Mouse (Mus musculus): ENCODE results near the gene Cdhr4.

The Cdhr4 gene

GRCm38 (mm10) chr9:107992197-107992596 lies at the start of gene Cdhr4:
Gene Cdhr4 (plus strand): TSS chr9:107992497.
- no peak for DNase-seq (ENCODE audit: low spot score)

GRCm38 (mm10) chr9:107947241-107948194 lies 44.8 kb upstream of the Cdhr4 start:
- no peak for DNase-seq (ENCODE audit: low spot score)

DNA sequence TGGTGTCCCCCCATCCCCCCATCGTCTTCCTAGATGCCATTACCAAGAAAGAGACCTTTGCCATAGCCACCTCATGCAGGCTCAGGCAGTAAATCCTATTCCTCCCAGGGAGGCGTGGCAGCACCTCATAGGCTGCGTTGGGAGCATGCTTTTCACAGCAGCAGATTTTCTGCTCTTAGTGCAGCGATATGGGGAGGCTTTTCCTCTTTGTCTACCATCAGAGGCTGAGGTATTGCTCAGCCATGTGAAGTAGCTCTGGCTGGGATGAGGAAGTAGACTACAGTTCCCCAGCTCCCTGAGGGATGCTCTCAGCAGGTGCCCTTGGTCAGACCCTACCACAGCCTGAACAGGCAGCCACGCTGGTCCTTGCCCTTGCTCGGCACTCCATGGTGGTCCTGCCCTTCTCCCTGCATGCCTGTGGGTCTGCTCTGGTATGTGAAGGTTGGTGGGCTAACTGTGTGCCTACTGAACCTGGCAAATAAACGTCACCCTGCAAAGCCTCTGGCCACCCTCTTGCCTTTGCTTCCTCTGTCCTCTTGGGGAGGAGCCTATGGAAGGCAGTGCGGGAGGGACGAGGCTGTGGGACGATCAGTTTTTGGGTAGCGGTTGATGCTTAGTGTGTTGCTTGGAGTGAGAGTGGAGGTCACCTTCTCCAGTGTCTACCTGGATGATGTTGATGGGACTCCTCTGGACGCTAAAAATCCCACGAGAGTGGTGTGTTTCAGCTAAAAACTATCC lies 42.9 kb upstream of the Cdhr4 start:
- DNase-seq (ENCODE audit: low spot score): no peak

DNA sequence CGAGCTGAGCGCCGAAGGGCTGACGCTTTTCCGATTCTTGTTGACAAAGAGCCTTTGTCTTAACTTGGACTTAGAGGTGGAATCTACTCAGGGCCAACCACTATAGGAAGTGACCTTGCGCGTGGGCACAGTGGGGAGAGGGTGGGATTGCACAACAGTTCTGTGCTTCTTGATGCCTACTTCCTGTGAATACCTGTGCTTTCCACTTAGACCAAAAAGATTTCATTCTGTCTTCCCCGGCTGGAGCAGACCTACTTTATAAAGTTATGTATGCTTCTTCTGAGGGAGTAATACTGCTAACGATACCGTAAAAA lies 42.4 kb upstream of the Cdhr4 start, which contains the start of gene Traip:
Traip (plus strand) TSS at position 215 of the 314 bp plus-strand sequence.
- no peak for DNase-seq (ENCODE audit: low spot score)

GRCm38 (mm10) chr9:107950460-107951355 lies 41.6 kb upstream of the Cdhr4 start:
- peak; percentile 93 for DNase-seq (ENCODE audit: low spot score)

GRCm38 (mm10) chr9:107955613-107956289 lies 36.5 kb upstream of the Cdhr4 start:
- DNase-seq (ENCODE audit: low spot score): no peak

DNA sequence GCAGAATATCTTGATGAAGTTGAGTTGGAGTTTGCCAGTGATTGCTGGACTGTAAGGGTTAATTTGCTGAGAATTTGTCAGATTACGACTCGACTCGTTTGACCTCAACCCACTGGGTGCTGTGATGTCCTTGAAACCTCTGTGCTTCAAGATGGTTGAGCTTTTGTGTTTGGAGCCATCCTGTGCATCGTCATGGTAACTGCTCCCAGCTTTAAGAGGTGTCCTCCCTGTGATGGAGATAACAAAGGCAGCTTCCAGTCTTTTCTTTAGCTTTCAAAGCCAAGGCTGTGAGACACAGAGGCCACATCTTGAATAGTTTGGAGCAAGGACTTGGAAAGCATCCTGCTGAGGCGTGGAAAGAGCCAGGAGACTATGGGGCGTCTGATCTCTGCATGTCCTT lies 35.2 kb upstream of the Cdhr4 start:
- DNase-seq (ENCODE audit: low spot score): no peak

DNA sequence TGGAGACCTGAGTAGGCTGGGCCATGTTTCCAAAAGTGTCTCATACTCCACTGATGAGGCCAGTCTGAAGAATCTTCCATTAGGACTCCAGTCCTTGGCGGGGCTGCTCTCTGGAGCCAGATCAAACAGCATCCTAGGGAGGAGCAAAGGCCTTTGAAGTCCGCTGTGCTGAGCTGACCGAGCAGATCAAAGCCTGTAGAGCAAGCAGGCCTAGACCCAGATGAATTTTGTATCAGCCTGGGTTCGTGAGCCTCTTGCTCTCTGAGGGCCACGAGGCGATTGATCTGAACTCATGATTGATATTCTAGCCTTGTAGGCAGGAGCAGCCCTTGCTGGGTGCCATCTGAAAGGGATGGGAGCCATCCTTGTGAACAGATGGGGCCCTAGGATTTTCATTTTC lies 32.4 kb upstream of the Cdhr4 start:
- DNase-seq (ENCODE audit: low spot score): no peak

GRCm38 (mm10) chr9:107960928-107961327 lies 31.4 kb upstream of the Cdhr4 start:
- no peak for DNase-seq (ENCODE audit: low spot score)

- DNase-seq (ENCODE audit: low spot score): no peak
Measured at GRCm38 (mm10) chr9:107961351-107961762, 30.9 kb upstream of the Cdhr4 start.

DNA sequence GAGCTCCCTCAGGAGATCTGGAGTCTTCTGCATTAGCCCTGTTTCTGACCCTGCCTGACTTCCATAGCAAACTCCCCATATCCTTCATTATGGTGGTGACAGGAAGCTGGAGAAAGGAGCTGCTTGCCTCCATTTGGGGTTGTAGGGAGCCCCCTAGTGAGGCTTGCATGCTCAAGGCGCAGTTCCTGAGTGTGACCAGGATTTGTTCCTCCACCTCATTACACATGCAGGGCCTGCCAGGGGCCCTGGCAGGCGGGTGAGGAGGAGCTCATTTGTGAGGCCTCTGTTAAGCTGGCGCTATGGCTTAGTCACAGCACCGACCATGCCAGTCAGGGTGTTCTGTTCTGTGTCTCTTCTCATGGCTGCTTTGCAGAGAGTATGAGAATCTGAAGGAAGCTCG lies 30.4 kb upstream of the Cdhr4 start:
- DNase-seq (ENCODE audit: low spot score): no peak

DNA sequence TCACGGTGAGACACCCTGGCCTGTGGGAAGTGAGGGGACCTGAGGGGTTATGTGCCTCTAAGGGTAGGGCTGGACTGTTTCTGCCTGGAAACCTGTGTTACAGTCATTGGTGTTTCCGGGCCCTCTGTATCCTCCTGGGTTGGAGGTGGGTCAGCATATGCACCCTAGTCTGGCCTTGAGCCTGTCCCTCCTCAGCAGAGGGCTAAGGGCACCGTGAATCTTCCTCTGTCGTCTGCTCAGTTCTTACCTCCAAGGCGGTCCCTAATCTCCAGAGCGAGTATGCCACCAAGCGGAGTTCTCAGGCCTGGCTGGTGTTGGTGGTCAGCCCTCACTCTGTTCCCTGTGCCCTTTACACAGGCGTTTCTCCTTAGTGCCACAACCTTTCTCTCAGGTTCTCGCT lies 29.4 kb upstream of the Cdhr4 start:
- DNase-seq (ENCODE audit: low spot score): no peak

DNA sequence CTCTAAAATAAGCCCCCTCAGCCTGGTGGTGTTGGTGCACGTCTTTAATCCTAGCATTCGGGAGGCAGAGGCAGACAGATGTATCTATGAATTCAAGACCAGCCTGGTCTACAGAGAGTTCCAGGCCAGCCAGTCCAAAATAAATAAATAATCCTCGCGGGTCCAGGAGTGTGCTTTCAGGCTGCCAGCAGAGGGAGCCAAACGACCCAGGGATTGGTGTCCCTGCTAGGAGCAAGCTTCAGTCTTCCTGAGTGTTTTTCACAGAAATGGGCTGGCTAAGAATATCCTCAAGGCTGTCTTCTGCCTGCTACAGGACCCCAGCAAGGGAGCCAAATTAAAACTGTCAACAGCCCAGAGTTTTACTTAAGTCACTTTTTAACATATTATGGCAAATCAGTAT lies 28.6 kb upstream of the Cdhr4 start:
- peak; percentile 75 for DNase-seq (ENCODE audit: low spot score)

- no peak for DNase-seq (ENCODE audit: low spot score)
Measured at GRCm38 (mm10) chr9:107964681-107965080, 27.6 kb upstream of the Cdhr4 start.

GRCm38 (mm10) chr9:107966676-107967075 lies 25.6 kb upstream of the Cdhr4 start:
- DNase-seq (ENCODE audit: low spot score): no peak

DNA sequence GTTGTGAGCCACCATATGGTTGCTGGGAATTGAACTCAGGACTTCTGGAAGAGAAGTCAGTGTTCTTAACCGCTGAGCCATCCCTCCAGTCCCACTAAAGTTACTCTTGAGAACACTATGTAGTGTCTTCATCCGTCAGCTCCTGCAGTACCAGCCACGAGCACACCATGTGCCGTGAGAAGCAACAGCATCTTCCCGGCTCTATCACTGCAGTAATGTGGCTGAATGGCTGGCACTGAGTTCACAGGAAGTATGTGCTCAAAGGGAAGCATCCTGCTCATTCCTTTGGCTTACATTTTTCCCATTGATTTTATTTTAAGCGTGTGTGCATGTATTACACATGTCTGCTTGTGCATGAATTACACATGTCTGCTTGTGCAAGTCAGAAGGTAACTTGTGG lies 24.9 kb upstream of the Cdhr4 start:
- no peak for DNase-seq (ENCODE audit: low spot score)

DNA sequence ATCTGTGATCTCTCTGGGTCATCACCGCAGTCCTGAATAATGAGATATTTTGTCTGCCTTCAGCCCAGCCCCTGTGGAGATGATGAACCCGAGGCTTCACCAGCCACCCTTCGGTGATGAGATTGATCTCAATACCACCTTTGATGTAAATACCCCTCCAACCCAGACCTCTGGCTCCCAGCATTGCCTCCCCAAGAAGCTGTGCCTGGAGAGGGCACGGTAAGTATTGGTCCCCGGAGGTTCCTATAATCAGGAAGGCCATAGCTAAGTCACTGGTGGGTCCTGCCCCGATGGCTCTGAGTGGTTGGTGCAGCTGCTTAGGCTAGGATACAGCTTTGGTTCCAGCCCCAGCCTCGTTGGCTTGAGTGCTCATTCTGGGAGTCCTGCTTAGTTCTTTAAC lies 23.8 kb upstream of the Cdhr4 start:
- DNase-seq (ENCODE audit: low spot score): no peak

GRCm38 (mm10) chr9:107970311-107970710 lies 22.0 kb upstream of the Cdhr4 start:
- no peak for DNase-seq (ENCODE audit: low spot score)

DNA sequence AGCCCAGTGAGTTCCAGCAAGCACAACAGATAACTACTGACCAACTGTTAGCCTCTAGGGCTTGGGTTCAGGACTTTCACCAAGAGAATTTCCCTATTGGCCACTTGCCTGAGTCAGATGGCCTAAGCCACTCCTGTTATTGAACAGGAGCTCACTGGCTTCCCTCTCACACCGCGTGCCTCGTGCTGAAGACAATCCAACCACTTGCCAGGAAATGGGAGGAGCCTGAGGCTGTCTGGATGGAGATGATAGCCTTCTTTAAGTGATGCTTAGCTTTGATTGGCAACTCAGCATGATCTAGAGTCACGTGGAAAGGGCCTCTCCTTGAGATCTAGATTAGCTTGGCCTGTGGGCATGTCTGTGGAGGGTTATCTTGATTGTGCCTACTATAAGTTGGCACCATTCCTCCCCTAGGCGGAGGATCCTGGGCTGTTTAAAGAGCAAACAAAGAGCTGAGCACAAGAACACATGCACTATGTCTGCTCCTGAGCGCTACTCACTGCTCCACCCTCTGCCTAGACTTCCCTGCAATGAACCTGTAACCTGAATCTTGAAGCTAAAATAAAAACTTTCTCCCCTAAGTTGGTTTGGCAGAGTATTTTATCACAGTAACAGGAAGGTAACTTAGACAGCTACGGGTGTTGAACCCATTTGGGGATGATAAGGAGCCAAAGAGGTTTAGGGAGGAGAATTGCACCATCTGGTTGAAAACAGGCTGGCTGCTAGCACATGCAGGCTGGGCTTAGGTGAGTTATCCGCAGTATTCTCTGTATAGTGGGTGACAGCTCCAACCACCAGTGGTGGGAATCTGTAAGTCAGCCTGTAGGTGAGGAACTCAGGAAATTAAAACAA lies 20.4 kb upstream of the Cdhr4 start:
- DNase-seq (ENCODE audit: low spot score): no peak

DNA sequence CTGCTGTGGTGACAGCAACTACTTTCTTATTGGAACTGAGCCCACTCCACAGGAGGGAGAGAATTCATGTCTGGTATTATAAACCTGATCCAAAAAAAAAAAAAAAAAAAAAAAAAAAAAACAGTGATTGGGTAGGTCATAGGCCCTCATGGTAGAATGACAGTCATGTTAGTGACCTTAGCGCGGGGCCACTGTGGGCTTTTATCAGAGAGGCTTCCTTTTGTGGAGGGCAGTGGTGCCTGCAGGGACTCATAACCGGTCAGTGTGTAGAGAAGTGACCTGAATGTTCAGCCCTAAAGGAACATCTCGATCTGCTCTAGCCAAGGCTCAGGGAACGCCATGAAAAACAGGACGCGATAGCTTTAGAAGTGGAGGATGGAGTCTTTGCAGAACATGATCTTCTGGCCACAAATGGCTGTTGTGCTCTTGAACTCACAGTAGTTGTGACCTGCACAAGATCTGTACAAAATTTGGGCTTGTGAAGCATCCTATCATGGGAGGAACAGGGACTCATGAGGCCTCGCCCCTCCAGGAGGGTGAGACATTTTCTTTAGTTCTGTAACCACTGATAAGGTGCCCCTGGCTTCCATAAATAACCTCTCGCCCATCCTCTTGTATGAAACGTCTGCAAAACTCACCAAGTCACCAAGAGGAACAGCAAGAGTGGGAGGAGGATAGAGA lies 17.7 kb upstream of the Cdhr4 start:
- DNase-seq (ENCODE audit: low spot score): no peak
